Mouse (Mus musculus): Measurements from ENCODE around the gene Gbe1.

DNA sequence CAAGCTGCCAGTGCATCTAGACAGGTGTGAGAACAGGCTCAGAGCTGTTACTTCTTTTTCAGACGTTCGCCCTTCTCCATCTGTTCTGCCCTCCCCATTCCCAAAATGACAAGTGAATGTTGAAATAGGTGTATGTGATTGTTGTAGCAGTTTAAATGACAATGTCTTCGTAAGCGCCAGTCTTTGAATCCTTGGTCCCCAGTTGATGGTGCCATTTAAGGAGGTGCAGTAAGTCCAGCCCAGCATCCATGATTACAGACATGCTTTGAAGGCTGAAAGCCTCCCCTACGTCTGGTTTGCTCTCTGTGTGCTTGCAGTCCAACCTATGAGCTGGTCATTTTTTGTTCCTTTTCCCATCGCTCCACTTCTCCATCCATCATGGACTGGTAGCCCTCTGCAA lies 5.6 kb downstream of the Gbe1 start:
- TF ChIP-seq POLR2A (IDR thresholded peaks at IDR 0.05; ENCODE audit: insufficient read depth, low read length): no peak
- TF ChIP-seq CTCF (IDR thresholded peaks at IDR 0.05; ENCODE audit: low read depth, low read length): no peak
- no peak for TF ChIP-seq EP300 (IDR thresholded peaks at IDR 0.05; ENCODE audit: insufficient read depth, low read depth, low read length)

All from ES-Bruce4 (cell line).